Mouse (Mus musculus) urinary bladder, adult 18-20 months (tissue): Measurements from ENCODE around the gene Pcgf2.
"Not testable (repeated sequence)": the region's sequence is repeated elsewhere in the genome, so short reads cannot be mapped to it uniquely, and the experiment has no call there.

Experiments used
- DNase-seq, 2 experiments: peaks; one replicate each; pipeline ENCODE4 v3.0.0; 2022; ENCODE audit warnings: low spot score in 2 of 2, mixed read lengths in 2 of 2

Pcgf2 gene

GRCm38 (mm10) chr11:97717369-97718280 is 17.3 kb upstream of the Pcgf2 start:
- no peak for DNase-seq

GRCm38 (mm10) chr11:97716021-97716420 is 15.7 kb upstream of the Pcgf2 start:
- no peak for DNase-seq

- DNase-seq: no peak
Measured at GRCm38 (mm10) chr11:97714784-97715760, 14.8 kb upstream of the Pcgf2 start.

- DNase-seq: no peak
Measured at GRCm38 (mm10) chr11:97714356-97714755, 14.1 kb upstream of the Pcgf2 start.

- DNase-seq: no peak
Measured at GRCm38 (mm10) chr11:97713896-97714295, 13.6 kb upstream of the Pcgf2 start.

- DNase-seq: no peak
Measured at GRCm38 (mm10) chr11:97712286-97712685, 12.0 kb upstream of the Pcgf2 start.

GRCm38 (mm10) chr11:97711200-97711900 is 11.1 kb upstream of the Pcgf2 start:
- DNase-seq: no peak

- DNase-seq: not testable (repeated sequence)
Measured at GRCm38 (mm10) chr11:97710067-97710466, 9.8 kb upstream of the Pcgf2 start.

GRCm38 (mm10) chr11:97703039-97703826 is 2.9 kb upstream of the Pcgf2 start, which contains the start of gene Psmb3:
TSS of gene Psmb3 (plus strand) at chr11:97703399.
- peak; percentile 96 to 98 for DNase-seq

- peak; percentile 86 to 90 for DNase-seq
Measured at GRCm38 (mm10) chr11:97702393-97702745, 2.1 kb upstream of the Pcgf2 start.

GRCm38 (mm10) chr11:97701581-97702392 is 1.5 kb upstream of the Pcgf2 start:
- DNase-seq: no peak

GRCm38 (mm10) chr11:97700746-97701580 is 666 bp upstream of the Pcgf2 start:
- peak in 1 of 2 experiments; percentile 31 for DNase-seq

- peak; percentile 75 to 79 for DNase-seq
Measured at GRCm38 (mm10) chr11:97699626-97700002, 683 bp downstream of the Pcgf2 start.

- peak; percentile 70 for DNase-seq
Measured at GRCm38 (mm10) chr11:97698741-97699611, 1.3 kb downstream of the Pcgf2 start.

- DNase-seq: no peak
Measured at GRCm38 (mm10) chr11:97697891-97698529, 2.3 kb downstream of the Pcgf2 start.

- DNase-seq: no peak
Measured at GRCm38 (mm10) chr11:97697199-97697890, 3.0 kb downstream of the Pcgf2 start.

GRCm38 (mm10) chr11:97696669-97697068 is 3.6 kb downstream of the Pcgf2 start:
- DNase-seq: no peak
